Mouse (Mus musculus) E14TG2a.4 (cell line): Measurements from ENCODE around the gene Dmrta1.

Experiments used
- CTCF ChIP-seq: conservative IDR thresholded peaks from 2 replicates; pipeline ENCODE4 v1.5.1; 2014; ENCODE audit warnings: low read length
- NANOG ChIP-seq: IDR thresholded peaks from 2 replicates; pipeline ENCODE4 v1.6.1; 2014; ENCODE audit warnings: borderline replicate concordance, low read length, mixed read lengths
- POU5F1 ChIP-seq: IDR thresholded peaks from 2 replicates; pipeline ENCODE4 v1.6.1; 2014; ENCODE audit warnings: low read length, borderline replicate concordance

DNA sequence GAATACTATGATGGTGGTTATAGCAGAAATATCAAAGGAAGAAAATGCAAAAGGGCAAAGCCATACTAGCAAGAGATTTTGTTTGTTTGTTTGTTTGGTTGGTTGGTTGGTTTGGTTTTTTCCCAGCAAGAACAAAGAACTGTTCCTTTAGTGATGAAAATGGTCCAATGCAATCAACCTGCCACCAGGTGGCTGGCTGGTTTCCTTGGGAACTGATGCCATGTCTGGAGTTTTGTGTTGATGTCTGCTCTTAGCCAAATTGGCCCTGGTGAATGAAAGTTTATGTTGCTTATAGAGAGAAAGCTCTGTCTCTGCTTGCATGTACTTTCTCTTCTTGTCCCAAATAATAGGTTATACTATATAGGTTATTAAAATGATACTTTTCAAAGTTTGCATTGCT lies 18.7 kb downstream of the Dmrta1 start:
- TF ChIP-seq CTCF (peak; percentile 15; the same call in 1 of the 2 replicates), NANOG (no peak), POU5F1 (no peak)
